Mouse (Mus musculus) E14TG2a.4 (cell line): ENCODE measurements around the gene Eif4a1.

Experiments
- H3K27me3 ChIP-seq: 2 replicates; pipeline ENCODE4 v1.6.1; 2014; ENCODE audit warnings: low read length, control low read depth; ENCODE audit not compliant: insufficient read depth
- H3K36me3 ChIP-seq: 2 replicates; pipeline ENCODE4 v1.6.1; 2014; ENCODE audit warnings: low read length, control low read depth; ENCODE audit not compliant: insufficient read depth
- H3K4me1 ChIP-seq: replicated peaks from 2 replicates; pipeline ENCODE4 v1.6.1; 2014; ENCODE audit warnings: low read depth, low read length, control low read depth
- H3K4me3 ChIP-seq: replicated peaks from 2 replicates; pipeline ENCODE4 v1.5.1; 2014; ENCODE audit warnings: mild to moderate bottlenecking, low read length
- H3K9me3 ChIP-seq: 2 replicates; pipeline ENCODE4 v1.6.1; 2014; ENCODE audit warnings: low read length, control low read depth
- CTCF ChIP-seq: conservative IDR thresholded peaks from 2 replicates; pipeline ENCODE4 v1.5.1; 2014; ENCODE audit warnings: low read length
- NANOG ChIP-seq: IDR thresholded peaks from 2 replicates; pipeline ENCODE4 v1.6.1; 2014; ENCODE audit warnings: borderline replicate concordance, low read length, mixed read lengths
- POU5F1 ChIP-seq: IDR thresholded peaks from 2 replicates; pipeline ENCODE4 v1.6.1; 2014; ENCODE audit warnings: low read length, borderline replicate concordance

Eif4a1 gene

GRCm38 (mm10) chr11:69622406-69622805 lies 49.8 kb downstream of the Eif4a1 start:
- peak overlapping the region; percentile 73 for H3K4me3 ChIP-seq
- no peaks in the 10 kb centered on the region for H3K36me3 ChIP-seq
- peaks cover 28% of the 10 kb centered on the region for H3K4me1 ChIP-seq
- H3K27me3 ChIP-seq: peaks cover 10% of the 10 kb centered on the region
- TF ChIP-seq NANOG (no peak), POU5F1 (no peak), CTCF (no peak)
- H3K9me3 ChIP-seq: no peaks in the 10 kb centered on the region

GRCm38 (mm10) chr11:69621571-69622268 lies 50.5 kb downstream of the Eif4a1 start, which contains the start of gene Sat2:
Gene Sat2 (plus strand): TSS chr11:69622024.
- peaks cover 29% of the 10 kb centered on the region for H3K4me1 ChIP-seq
- no peak for TF ChIP-seq NANOG
- no peak for TF ChIP-seq CTCF
- no peak for TF ChIP-seq POU5F1
- peak within 1 kb of the TSS; percentile 73 for H3K4me3 ChIP-seq
- H3K27me3 ChIP-seq: peaks cover 17% of the 10 kb centered on the region
- H3K36me3 ChIP-seq: no peaks in the 10 kb centered on the region
- no peaks in the 10 kb centered on the region for H3K9me3 ChIP-seq

GRCm38 (mm10) chr11:69620394-69621081 lies 51.7 kb downstream of the Eif4a1 start:
- H3K36me3 ChIP-seq: no peaks in the 10 kb centered on the region
- peaks cover 29% of the 10 kb centered on the region for H3K27me3 ChIP-seq
- TF ChIP-seq NANOG (no peak), POU5F1 (no peak), CTCF (no peak)
- peaks cover 31% of the 10 kb centered on the region for H3K4me1 ChIP-seq
- H3K4me3 ChIP-seq: no peak overlapping the region
- no peaks in the 10 kb centered on the region for H3K9me3 ChIP-seq

GRCm38 (mm10) chr11:69617805-69618204 lies 54.4 kb downstream of the Eif4a1 start, which contains the start of gene Shbg:
Gene Shbg (minus strand): TSS chr11:69617905.
- TF ChIP-seq NANOG (no peak), POU5F1 (no peak), CTCF (no peak)
- H3K4me3 ChIP-seq: no peak within 1 kb of the TSS
- H3K4me1 ChIP-seq: peaks cover 38% of the 10 kb centered on the region
- no peaks in the 10 kb centered on the region for H3K9me3 ChIP-seq
- H3K27me3 ChIP-seq: peaks cover 35% of the 10 kb centered on the region
- H3K36me3 ChIP-seq: no peaks in the 10 kb centered on the region
